Mouse (Mus musculus) ZHBTc4 (cell line): Measurements from ENCODE around the gene Gnl1.
A peak's percentile ranks its signal among the peaks of the same experiment; 100 is the strongest.
"Not testable (repeated sequence)": the region's sequence is repeated elsewhere in the genome, so short reads cannot be mapped to it uniquely, and the experiment has no call there.

ENCODE experiments used
- DNase-seq: peaks from one replicate; pipeline ENCODE4 v3.0.0-alpha.2; 2011; ENCODE audit warnings: low read depth, low spot score

The Gnl1 gene

DNA sequence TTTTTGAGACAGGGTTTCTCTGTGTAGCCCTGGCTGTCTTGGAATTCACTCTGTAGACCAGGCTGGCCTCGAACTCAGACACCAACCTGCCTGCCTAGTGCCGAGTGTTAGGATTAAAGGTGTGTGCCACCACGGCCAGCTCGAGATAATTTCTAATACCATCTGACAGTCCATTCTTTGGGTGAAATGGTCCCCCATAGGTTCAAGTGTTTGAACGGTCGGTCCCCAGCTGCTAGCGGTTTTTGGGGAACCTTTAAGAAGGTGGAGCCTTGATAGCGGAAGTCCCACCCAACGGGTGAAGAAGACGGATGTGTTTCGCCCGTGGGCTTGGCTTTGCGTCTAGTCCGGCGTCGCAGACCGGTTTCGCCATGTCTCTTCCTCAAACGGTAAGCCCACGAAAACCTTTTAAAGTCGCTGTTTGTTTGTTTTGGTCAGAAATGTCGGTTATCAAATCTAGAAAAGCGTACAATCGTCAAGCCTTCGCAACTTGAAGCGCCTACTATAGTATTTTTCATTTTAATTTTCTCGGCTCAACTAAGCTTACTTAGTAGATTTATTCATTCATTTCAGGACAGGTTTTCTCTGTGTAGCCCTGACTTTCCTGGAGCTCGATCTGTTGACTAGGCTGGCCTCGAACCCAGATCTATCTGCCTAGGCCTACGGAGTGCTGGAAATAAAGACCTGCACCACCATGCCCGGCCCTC is 14.7 kb downstream of the Gnl1 start:
- peak; percentile 81 for DNase-seq

DNA sequence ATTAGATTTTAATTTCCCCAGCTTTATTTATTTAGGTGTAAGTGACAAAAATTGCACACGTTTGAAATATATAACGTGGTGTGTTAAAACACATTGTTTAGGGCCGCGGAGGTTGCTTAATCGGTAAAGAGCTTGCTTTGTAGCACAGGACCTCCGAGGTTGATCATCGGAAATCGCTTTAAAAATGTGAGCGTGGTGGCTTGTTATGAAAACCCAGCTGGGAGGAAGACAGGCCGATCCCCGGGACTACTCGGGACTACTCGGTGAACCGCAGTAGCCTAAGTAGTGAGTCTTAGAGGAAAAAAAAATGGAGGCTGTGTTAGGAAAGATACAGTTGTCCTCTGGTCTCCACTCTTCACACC is 15.2 kb downstream of the Gnl1 start:
- DNase-seq, result no peak

DNA sequence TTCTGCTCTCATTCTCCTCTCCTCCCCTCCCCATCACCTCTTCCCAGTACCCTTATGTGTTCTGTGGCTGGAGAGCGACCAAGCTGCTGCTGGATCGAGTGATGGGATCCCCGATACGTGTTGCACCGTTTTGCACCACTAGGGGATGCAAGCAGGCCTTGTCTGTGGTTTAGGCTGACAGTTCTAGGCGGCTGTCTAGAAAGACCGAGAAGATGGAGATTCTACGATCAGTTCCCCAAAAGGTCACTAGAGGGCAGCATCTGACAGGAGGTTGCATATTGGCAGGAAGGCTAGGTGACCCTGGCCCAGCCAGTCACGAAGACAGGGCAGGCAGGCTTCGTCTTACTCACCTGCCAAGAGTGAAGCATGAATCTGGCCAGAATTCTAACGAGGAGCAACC is 17.3 kb downstream of the Gnl1 start:
- peak; percentile 98 for DNase-seq

DNA sequence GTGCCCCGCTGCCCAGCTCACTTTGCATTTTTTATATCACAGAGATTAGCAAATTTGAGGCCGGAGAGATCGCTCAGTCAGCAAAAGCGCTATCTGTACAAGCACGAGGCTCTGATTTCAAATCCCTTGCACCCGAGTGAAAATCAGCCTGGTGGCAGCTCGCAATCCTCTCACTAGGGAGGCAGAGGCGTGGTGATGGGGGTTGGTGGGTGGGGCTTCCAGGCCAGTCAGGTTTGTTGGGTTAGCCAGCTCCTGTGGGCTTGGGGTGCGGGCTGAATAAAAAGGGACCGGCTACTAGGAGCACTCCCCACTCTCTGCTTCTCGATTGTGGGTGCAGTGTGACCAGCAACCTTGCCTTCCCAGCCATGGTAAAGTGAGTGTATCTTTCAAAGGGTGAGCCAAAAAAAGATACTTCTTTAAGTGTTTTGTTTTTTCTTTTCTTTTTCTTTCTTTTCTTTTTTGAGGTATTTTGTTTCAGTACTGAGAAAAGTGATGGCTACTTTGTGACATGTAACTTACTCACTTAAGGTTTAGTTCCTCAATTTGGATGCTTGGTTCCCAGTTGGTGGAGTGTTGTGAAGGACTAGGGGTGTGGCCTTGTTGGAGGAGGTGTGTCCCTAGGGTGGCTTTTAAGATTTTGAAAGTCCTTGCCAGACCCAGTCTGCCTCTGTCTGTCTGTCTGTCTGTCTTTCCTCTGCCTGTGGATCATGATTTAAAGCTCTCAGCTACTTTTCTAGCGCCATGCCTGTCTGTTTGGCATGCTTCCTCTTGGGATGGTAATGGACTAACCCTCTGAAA is 18.3 kb downstream of the Gnl1 start:
- DNase-seq, result peak; percentile 73

DNA sequence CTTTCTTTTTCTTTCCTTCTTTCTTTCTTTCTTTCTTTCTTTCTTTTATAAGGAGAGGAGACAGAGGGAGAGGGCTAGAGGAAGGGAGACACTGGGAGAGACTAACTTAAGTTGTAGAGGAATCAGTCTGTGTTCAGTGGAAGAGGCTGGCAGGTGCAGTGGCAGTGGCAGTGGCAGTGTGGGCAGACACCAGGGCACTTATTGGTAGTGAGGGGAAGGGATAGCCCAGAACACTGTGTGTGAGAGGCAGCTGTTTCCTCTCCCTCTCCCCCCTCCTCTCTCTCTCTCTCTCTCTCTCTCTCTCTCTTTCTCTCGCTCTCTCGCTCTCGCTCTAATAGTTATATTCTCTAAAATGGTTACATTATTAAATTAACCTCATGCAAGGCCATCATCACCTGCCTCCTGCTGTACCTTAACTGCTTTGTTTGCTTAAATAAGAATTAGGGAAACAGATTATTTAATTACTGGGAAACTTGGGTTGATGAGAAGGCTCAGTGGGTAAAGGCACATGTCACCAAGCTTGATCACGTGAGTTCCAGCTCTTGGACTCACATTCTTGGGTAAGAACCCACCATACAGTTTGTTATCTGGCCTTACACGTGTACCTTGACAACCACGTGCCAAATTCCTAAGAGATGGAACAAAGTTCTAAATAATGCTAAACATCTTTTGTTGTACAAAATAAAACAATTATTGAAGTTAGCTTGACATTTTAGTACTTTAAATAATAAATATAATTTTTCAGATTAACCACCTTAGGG is 19.1 kb downstream of the Gnl1 start:
- DNase-seq, result no peak

DNA sequence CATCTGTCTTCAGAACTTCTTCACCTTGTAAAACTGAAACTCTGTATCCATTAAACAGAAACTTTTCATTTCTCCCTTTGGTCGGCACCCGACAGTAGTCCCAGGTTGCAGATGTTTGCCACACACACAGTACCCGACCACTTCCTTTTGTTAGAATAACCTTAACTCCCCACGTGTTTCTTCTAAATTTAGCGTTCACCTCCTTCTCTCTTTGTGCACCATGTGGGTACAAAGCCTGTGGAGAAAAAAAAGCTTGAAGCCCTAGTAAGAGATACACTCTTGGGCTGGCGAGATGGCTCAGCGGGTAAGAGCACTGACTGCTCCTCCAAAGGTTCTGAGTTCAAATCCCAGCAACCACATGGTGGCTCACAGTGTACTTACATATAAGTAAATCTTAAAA is 19.7 kb downstream of the Gnl1 start:
- DNase-seq, result no peak

DNA sequence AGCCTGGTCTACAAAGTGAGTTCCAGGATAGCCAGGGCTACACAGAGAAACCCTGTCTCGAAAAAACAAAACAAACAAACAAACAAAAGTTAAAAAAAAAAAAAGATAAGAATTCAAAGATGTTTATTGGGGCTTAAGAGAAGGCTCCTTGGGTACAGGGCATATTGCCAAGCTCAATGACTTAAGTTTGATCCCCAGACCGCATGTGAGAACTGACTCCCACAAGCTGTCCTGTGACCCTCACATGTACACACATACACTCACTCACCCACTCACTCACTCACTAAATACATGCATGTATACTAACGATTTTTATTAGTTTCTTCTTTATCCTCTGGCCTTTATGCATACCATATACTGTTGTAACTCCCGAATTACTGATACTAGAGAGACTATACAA is 20.7 kb downstream of the Gnl1 start:
- no peak for DNase-seq

DNA sequence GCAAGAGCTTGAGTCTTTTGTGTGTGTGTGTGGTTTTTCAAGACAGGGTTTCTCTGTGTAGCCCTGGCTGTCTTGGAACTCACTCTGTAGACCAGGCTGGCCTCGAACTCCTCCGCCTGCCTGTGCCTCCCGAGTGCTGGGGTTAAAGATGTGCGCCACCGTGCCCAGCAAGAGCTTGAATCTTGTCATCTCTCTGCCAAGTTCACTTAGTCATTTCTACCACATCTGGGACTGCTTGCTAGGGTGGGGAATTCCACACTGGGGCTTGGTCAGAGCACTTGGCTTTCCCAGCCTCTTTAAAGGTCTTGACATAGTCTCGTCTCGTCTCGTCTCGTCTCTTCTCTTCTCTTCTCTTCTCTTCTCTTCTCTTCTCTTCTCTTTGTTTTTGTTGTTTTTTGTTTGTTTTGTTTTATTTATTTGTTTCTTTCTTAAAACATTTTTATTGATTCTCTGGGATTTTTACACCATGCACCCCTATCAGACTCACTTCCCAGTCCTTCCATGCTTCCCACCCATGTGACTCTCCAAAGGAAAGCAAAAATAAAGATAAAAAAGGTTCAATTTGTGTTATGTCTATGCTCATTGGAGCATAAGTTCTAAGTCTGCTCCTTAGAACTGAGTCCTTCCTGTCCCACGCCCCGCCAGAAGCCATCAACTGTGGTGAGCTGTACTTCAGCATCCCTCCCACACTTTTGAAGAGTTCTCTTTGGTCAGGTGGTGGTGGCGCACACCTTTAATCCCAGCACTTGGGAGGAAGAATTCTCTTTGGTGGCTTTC is 21.7 kb downstream of the Gnl1 start:
- DNase-seq, result no peak

DNA sequence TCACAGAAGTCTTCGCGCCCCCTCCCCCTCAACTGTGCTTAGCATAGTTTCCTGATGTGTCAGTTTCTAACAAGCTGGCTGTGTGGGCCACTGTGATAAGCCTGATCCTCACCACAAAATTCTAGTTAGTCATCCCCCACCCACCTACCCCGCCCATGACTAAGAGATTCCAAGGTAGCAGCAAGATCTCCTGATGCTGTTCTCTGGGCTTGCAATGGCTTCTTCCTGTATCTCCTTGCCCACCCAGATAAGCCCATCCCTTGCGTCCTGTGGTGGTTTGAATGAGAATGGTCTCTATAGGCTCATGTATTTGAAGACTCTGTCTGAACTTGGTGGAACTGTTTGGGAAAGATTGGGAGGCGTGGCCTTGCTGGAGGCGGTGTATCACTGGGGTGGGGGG is 22.3 kb downstream of the Gnl1 start:
- DNase-seq, result peak; percentile 66

DNA sequence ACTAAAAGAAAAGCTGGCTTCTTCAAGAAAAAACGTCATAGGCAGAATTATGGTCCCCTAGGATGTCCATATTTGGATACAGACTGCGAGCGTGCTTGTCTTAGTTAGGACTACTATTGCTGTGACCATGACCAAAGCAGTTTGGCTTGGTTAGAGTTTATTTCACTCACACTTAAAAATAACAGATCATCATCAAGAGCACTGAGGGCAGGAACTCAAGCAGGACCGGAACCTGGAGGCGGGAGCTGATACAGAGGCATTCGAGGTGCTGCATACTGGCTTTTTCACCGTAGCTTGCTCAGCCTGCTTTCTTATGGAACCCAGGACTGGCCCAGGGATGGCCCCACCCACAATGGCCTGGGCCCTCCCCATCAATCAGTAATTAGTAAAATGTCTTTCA is 23.7 kb downstream of the Gnl1 start:
- no peak for DNase-seq

DNA sequence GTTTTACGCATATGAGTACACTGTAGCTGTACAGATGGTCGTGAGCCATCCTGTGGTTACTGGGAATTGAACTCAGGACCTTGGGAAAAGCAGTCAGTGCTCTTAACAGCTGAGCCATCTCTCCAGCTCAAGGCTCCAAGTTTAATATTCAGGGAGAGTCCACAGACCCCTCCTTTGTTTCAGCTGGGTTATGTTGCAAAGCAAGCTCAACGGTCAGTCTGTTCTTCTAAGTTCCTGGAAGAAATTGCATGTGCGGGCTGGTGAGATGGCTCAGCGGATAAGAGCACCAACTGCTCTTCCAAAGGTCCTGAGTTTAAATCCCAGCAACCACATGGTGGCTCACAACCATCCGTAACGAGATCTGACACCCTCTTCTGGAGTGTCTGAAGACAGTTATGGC is 24.8 kb downstream of the Gnl1 start:
- not testable (repeated sequence) for DNase-seq

DNA sequence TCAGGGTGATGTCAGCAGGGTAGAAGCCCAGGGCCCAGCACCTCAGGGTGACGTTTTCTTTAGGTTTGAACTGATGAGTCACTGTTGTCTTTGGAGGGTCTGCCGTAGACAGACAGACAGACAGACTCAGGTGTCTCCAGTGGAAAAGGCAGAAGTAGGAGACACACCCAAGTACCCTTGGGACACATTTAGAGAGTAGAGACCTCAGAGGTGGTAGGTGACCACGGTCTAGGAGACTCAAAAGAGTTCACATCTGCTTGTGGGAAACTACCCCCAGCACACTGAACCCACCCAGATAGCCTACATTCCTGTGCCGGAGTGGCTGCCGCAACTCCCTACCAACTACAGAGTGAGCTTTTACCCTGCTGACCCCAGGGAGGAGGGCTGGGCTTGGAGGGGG is 35.3 kb downstream of the Gnl1 start:
- no peak for DNase-seq

DNA sequence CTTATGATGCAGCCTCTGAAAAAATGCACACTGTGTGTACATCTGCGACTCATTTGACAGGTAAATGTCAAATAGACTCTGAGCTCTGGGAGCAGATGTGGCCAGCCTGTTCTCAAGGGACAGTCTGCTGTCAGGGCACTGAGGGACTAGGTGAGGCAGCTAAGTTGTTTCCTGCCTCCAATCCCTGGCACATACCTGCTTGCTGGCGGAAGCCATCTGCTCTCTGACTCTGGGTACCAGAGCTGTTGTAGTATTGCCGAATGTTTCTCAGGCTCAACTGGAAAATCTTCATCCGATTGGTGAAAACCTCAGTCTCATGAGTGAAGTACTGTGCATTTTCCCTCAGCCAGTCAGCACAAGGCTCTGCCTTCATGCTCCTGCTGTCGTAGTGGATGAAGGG is 37.4 kb downstream of the Gnl1 start:
- no peak for DNase-seq

DNA sequence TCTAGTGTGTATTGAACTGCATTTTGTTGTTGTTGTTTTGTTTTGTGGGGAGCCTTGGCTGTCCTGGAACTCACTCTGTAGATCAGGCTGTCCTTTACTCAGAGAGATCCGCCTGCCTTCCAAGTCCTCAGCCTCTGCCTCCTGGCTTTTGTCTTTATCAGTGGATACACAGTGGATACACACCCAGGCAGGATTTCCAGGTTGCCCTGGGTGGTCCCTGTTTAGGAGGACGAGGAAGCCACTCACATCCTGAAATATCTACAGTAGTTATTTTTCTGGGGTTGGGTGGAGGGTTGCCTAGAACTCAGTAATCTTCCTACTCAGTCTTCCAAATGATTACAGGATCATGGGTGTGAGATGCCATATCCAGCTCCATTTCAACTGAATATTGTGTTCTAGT is 39.3 kb downstream of the Gnl1 start:
- DNase-seq, result no peak

DNA sequence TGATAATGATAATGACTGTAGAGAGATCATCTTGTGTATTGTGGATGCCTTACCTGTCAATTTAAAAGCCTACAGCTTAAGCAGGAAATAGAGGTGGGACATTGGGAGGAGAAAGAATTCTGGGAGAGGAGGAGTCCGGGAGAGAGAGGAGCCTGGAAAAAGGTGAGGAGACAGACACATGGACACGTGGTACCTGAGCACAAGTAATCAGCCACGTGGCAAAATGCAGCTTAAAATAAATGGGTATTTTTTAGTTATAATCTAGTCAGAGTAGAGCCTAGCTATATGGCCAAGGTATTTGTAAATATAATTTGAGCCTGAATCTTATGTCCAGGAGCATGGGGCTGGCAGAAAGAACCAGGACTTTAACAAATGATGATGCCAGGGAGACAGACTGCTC is 39.9 kb downstream of the Gnl1 start:
- no peak for DNase-seq

DNA sequence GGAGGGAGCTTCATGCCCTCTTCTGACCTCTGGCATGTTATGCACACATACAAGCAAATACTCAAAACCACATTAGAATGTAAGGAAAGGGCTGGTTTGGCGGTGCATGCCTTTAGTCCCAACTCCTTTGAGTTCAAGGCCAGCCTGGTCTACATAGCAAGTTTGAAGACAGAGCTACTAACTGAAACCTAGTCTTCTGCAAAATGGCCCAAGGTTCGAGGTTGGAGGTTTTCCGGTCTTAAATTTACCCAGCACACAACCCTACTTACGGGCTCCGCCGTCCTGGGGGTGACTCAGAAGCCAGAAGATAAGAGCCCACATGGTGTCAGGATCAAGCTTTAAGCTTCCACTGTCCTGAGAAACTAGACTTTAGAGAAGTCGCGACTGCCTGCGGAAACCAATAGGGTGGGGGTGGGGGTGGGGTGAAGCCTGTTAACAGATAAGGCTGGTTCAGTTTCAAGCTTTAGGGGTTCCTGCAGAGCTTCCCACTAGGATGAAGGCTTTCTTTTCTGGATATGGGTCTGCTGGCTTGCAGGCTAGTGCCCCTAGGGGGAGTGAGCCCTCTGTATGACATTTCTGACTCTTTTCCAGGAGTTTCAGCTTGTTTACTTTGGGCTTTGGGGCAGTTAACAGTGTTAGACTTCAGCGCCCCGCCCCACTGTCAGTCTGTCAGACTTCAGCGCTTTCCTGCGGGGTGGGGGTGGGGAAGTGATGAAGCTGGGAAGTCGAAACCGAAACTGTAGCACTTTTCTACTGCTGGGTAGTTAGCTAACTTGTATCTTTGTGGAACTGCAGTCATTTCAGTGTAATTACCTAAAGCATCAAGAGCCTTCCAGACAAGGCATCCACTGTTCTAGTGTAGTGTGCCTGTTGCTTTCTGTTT is 40.8 kb downstream of the Gnl1 start, which contains the start of gene H2-T24:
TSS of gene H2-T24 (minus strand) at position 370 of the 883 bp plus-strand sequence.
- peak; percentile 93 for DNase-seq

DNA sequence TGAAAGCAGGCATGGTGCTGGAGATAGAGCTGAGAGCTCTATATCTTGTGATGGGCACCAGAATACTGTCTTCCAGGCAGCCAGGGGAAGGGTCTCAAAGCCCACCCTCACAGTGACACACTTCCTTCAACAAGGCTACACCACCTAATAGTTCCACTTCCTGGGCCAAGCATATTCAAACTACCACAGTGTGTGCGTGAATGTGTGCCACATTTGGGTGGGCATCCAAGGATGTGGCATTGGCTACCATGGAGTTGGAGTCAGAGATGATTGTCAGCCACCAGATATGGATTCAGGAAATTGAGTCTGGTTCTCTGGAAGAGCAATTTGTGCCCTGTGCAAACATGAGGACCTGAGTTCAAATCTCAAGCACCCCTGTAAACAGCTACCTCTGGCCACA is 41.7 kb downstream of the Gnl1 start:
- no peak for DNase-seq

DNA sequence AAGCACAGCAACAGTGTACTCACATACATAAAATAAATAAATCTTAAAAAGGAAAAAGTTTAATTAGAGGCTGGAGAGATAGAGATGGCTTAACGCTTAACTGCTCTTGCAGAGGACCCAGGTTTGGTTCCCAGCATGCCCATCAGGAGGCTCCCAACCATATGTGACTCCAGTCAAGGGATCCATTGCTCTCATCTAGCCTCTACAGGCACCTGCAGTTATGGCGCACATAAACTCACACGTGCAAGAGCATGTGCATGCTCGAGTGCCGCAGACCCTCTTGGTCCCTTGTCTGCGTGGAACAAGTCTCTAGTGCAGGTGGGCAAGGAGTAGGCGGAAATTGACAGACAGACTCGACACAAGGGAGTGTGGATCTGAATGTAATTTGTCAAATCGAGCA is 42.4 kb downstream of the Gnl1 start:
- DNase-seq, result no peak

DNA sequence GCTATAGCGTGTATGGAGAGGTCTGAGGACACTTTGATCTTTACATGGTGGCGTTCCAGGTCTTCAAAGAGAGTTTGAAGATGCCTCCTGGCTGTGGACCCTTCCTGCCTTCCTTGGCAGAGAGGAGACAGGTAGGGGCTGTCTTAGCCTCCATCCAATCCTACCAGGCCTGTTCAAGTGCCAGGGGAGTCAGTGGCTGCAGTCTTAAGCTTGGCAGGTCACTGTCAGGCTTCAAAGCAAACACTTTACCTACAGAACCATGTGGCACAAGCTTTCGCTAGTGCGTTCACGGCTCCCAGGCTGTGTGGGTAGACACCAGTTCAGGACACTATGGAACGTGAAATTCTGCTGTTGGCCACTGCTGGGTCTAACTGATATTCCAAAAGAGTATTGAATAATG is 43.3 kb downstream of the Gnl1 start:
- DNase-seq, result no peak

DNA sequence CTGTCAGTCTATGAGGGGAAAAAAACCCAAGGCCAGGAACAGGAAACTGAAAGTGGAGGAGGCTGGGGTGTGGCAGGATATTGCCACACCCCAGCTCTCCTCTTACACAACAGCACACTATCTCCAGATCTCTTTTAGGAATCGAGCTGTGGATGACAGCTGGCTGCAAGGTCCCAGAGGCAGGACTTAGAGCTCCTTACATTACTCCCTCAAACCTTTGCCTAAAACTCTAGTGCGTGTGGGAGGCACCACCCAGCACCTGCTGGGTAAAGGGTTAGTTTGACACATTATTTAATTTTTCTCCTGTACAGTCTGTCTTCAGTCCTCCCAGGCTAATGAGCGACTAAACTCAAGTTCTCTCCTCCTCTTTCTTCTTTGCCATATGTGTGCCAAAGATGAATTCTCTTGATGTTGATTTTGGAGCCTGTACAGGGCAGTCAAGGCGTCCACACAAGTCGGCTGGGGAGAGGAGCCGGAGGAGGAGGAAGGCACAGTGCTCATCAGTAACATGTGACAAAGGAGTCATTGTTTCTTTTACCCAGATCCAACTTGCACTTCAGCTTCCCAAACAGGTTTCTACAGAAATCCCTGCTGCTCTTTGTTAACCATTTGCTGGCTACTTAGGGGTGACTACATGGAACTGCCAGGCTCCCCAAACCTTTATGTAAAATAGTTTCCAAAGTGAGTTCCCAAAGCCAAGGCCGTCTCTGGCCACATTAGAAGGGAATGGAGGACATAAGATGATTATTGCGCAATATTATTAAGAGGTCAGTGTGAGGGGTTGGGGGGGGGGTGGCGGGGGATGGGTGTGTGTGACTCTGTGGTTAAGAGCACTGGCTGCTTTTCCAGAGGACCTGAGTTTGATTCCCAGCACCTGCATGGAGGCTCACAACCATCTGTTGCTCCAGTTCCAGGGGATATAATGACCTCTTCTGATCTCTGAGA is 44.3 kb downstream of the Gnl1 start:
- no peak for DNase-seq
